Mouse (Mus musculus): ENCODE results near the gene Atpaf1.

DNA sequence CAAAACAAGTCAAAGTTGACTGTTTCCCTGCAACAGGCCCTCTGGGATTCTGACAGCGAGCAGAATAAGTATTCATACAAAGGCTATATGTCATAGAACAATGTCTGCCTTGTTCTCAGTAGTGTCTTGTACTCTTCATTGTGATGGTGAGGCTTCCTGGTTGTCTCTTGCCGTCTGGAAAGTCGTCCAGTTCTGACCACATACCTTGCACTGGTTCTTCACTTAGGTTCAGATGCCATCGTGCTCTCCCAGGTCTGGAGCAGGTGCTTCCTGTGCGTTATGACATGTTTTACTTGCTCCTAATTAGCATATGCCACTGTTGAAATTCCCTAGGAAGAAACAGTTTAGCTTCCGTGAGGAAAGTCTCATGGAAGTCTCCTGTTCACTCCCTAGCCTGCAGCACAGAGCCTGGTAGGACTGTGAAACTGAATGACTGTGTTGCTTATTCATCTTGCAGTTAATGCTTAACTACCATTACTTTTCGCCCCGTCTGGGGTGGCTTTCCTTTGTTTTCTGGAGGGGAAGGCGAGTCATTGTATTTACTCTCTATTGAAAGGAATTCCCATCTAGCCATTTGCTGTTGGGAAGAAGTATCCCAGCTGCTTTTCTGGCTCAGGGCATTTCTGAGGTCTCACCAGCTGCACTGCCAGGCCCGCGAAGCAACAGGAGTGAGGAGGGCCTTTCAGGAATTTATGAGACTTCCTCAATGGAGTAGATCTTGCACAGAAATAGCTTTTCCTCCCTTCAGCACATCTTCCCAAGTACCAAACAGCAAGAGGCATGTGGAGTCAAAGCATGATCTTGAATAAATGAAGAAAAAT lies 16.8 kb upstream of the Atpaf1 start:
- TF ChIP-seq CTCF (IDR thresholded peaks at IDR 0.05; ENCODE audit: low read depth) (no peak), EP300 (IDR thresholded peaks at IDR 0.05; ENCODE audit: low read depth) (no peak)
